Mouse (Mus musculus): Measurements from ENCODE around the gene Epb41l1.

GRCm38 (mm10) chr2:156538817-156539555 is 118.3 kb downstream of the Epb41l1 start:
- TF ChIP-seq POLR2AphosphoS5 (IDR thresholded peaks at IDR 0.05; ENCODE audit: insufficient replicate concordance, low read depth, low read length) (no peak), CTCF (IDR thresholded peaks at IDR 0.05; ENCODE audit: low read depth, low read length) (no peak), TAL1 (conservative IDR thresholded peaks at IDR 0.05; ENCODE audit: low read depth, low read length) (no peak), GATA2 (IDR thresholded peaks at IDR 0.05; ENCODE audit: borderline replicate concordance, low read depth, low read length) (no peak), GATA1 (IDR thresholded peaks at IDR 0.05; ENCODE audit: borderline replicate concordance, low read length) (no peak)
